Mouse (Mus musculus): ENCODE measurements around the gene Unc93b1.

- TF ChIP-seq CTCF (IDR thresholded peaks at IDR 0.05) (no peak), EP300 (IDR thresholded peaks at IDR 0.05) (no peak)
Measured at GRCm38 (mm10) chr19:3935896-3936850, 1.2 kb downstream of the Unc93b1 start.
